28 mouse cellular contexts compared by ENCODE assay signal in the genomic region with DNA sequence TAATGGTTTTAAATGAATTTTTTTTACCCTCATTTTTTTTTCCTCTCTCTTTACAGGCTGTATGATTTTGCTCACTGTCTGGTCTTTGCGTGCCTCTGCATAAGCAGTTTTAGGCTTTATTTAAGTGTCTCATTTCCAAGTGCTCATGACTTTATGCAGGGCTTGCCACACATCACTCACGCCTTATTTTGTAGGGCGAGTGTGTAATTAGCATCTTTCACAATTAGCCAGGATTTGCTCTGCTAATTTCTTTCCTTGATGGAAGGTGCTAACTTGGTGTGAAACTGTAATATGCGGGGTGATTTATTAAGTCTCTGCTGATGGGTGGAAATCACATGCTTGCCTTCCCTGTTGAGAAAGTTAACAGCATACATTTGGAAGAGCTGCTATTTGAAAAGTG. TPM values are rescaled to one million over a fixed set of nuclear protein-coding genes. Genes with fewer than 3 reads are reported as not detected.
DNase-seq lines count a peak whose midpoint lies in the region; ATAC-seq and TF ChIP-seq lines count a peak whose summit lies in the region.
"Had no signal": no experiment of that assay in that cellular context is flagged by ENCODE, and none has a peak within 500 bp of the region (broad histone marks: within the 10 kb centered on the region; RNA-seq: fewer than 3 reads in every experiment).

No protein-coding gene starts in this region.

- H3K4me1 ChIP-seq in forebrain, embryonic 13.5 days: peaks cover 22% of the 10 kb centered on the region
- peaks cover 11% of the 10 kb centered on the region for H3K4me1 ChIP-seq in hindbrain, embryonic 15.5 days (replicated peaks)
- H3K4me1 ChIP-seq in midbrain, postnatal 0 days (ENCODE audit: insufficient read depth, low read length): no peaks in the 10 kb centered on the region
- H3K4me1 ChIP-seq: limb, embryonic 15.5 days; liver, embryonic 15.5 days; neural tube, embryonic 12.5 days had no signal

- TF ChIP-seq POLR2A in brain, embryonic 14.5 days (IDR thresholded peaks at IDR 0.05; ENCODE audit: borderline replicate concordance, extremely low read depth, insufficient read depth, insufficient read length, poor library complexity, severe bottlenecking): no peak

- no peaks in the 10 kb centered on the region for H3K36me3 ChIP-seq in forebrain, embryonic 13.5 days (ENCODE audit: poor library complexity, severe bottlenecking)
- H3K36me3 ChIP-seq in hindbrain, embryonic 15.5 days: no peaks in the 10 kb centered on the region
- H3K36me3 ChIP-seq in midbrain, postnatal 0 days (ENCODE audit: insufficient read depth, low read length): no peaks in the 10 kb centered on the region
- H3K36me3 ChIP-seq: limb, embryonic 15.5 days; liver, embryonic 15.5 days; neural tube, embryonic 12.5 days had no signal

- no peak overlapping the region for H3K4me2 ChIP-seq in forebrain, embryonic 13.5 days
- H3K4me2 ChIP-seq in hindbrain, embryonic 15.5 days: no peak overlapping the region
- no peak overlapping the region for H3K4me2 ChIP-seq in midbrain, postnatal 0 days (ENCODE audit: low read depth, low read length, poor library complexity, severe bottlenecking)
- H3K4me2 ChIP-seq: limb, embryonic 15.5 days; liver, embryonic 15.5 days; neural tube, embryonic 12.5 days had no signal

- peak overlapping the region; percentile 68 for H3K27ac ChIP-seq in forebrain, embryonic 13.5 days
- no peak overlapping the region for H3K27ac ChIP-seq in hindbrain, embryonic 15.5 days (replicated peaks)
- H3K27ac ChIP-seq in midbrain, postnatal 0 days (ENCODE audit: low read depth, low read length): no peak overlapping the region
- H3K27ac ChIP-seq: layer of hippocampus, adult 2 months; limb, embryonic 15.5 days; liver, embryonic 15.5 days; neural tube, embryonic 12.5 days had no signal

- H3K9me3 ChIP-seq in forebrain, embryonic 13.5 days (replicated peaks): no peaks in the 10 kb centered on the region
- H3K9me3 ChIP-seq in hindbrain, embryonic 15.5 days: no peaks in the 10 kb centered on the region
- H3K9me3 ChIP-seq in midbrain, postnatal 0 days (ENCODE audit: low read length): no peaks in the 10 kb centered on the region
- H3K9me3 ChIP-seq: limb, embryonic 15.5 days; liver, embryonic 15.5 days; neural tube, embryonic 12.5 days had no signal

- DNase-seq in brain, embryonic 14.5 days (ENCODE audit: low read depth): peak; percentile 91
- DNase-seq in midbrain, postnatal 0 days (ENCODE audit: low spot score): peak; percentile 19
- DNase-seq in cerebellum, postnatal 25 days: no peak
- no peak for DNase-seq in layer of hippocampus, adult 9-11 months
- DNase-seq in adrenal gland, postnatal 25 days: no peak
- DNase-seq: adrenal gland, adult 2 months; cerebellum, adult 11 months; embryo, embryonic 11 days; kidney, postnatal 10 days; right cerebral cortex, postnatal 25 days had no signal

- no peak overlapping the region for H3K9ac ChIP-seq in forebrain, embryonic 13.5 days
- no peak overlapping the region for H3K9ac ChIP-seq in hindbrain, embryonic 15.5 days
- no peak overlapping the region for H3K9ac ChIP-seq in midbrain, postnatal 0 days (replicated peaks; ENCODE audit: low read length, poor library complexity, severe bottlenecking)
- H3K9ac ChIP-seq: limb, embryonic 15.5 days; liver, embryonic 15.5 days; neural tube, embryonic 12.5 days had no signal

- TF ChIP-seq CTCF in brain, embryonic 14.5 days (IDR thresholded peaks at IDR 0.05; ENCODE audit: borderline replicate concordance, extremely low read depth, insufficient read depth, insufficient read length): no peak
- TF ChIP-seq CTCF in midbrain, postnatal 0 days (IDR thresholded peaks at IDR 0.05): no peak

- H3K4me3 ChIP-seq in forebrain, embryonic 13.5 days: no peak overlapping the region
- H3K4me3 ChIP-seq in hindbrain, embryonic 15.5 days: no peak overlapping the region
- H3K4me3 ChIP-seq in midbrain, postnatal 0 days (ENCODE audit: low read depth, low read length): no peak overlapping the region
- H3K4me3 ChIP-seq: layer of hippocampus, adult 2 months; limb, embryonic 15.5 days; liver, embryonic 15.5 days; neural tube, embryonic 12.5 days had no signal

- 11% methylated on average over 4 of the region's 4 CpGs for WGBS in forebrain, embryonic 13.5 days
- 28% methylated on average over 4 of the region's 4 CpGs for WGBS in hindbrain, embryonic 15.5 days
- WGBS in midbrain, postnatal 0 days: 48% methylated on average over 4 of the region's 4 CpGs

- ATAC-seq in forebrain, embryonic 13.5 days: peak; percentile 86
- peak; percentile 30; the same call in 1 of the 2 replicates for ATAC-seq in hindbrain, embryonic 15.5 days (ENCODE audit: low FRiP score, low read depth)
- ATAC-seq in midbrain, postnatal 0 days (ENCODE audit: low FRiP score): 0 out of 2 replicates have a peak, but pooled peaks have one; percentile 5
- ATAC-seq: intestine, postnatal 0 days; lung, postnatal 0 days had no signal

- no peaks in the 10 kb centered on the region for H3K27me3 ChIP-seq in forebrain, embryonic 13.5 days
- no peaks in the 10 kb centered on the region for H3K27me3 ChIP-seq in hindbrain, embryonic 15.5 days
- H3K27me3 ChIP-seq in midbrain, postnatal 0 days (ENCODE audit: insufficient read depth, low read length): no peaks in the 10 kb centered on the region
- H3K27me3 ChIP-seq: limb, embryonic 15.5 days; liver, embryonic 15.5 days; neural tube, embryonic 12.5 days had no signal

RNA-seq across cellular contexts. Expression of a gene that starts 45.5 kb away (rescaled TPM):
- not detected in 2 replicates for polyA plus RNA-seq in brain, embryonic 14.5 days (2012; rRNA removed)
- polyA plus RNA-seq in forebrain, embryonic 13.5 days (2015; fragmentation: Nextera tagmentation; extraction: Ambion mirVana): not detected in 2 replicates
- polyA plus RNA-seq in hindbrain, embryonic 15.5 days (2015; fragmentation: Nextera tagmentation; extraction: Ambion mirVana): not detected in 2 replicates
- total RNA-seq in midbrain, postnatal 0 days (2014; rRNA removed): not detected in 2 replicates
- polyA plus RNA-seq in midbrain, postnatal 0 days (2015; fragmentation: Nextera tagmentation; extraction: Ambion mirVana): not detected in 2 replicates
- not detected in 2 replicates for total RNA-seq in adrenal gland, postnatal 25 days (2021)
- total RNA-seq: adrenal gland, adult 2 months; gastrocnemius, adult 18-20 months; gastrocnemius, postnatal 4 days; hematopoietic stem cell, adult 5-6 weeks; layer of hippocampus, adult 2 months; left cerebral cortex, postnatal 36 days; megakaryocyte progenitor cell, adult 5-6 weeks; monocyte, adult 5-6 weeks had no signal
- polyA plus RNA-seq: adrenal gland, adult 2 months; embryonic facial prominence, embryonic 14.5 days; heart, embryonic 16.5 days; intestine, postnatal 0 days; limb, embryonic 15.5 days; liver, embryonic 15.5 days; lung, postnatal 0 days; neural tube, embryonic 12.5 days; spleen, adult 2 months; stomach, embryonic 14.5 days had no signal

RNA-seq across cellular contexts. Expression of a gene that starts 46.0 kb away (rescaled TPM):
- not detected in 2 replicates for polyA plus RNA-seq in brain, embryonic 14.5 days (2012; rRNA removed)
- not detected in 2 replicates for polyA plus RNA-seq in forebrain, embryonic 13.5 days (2015; fragmentation: Nextera tagmentation; extraction: Ambion mirVana)
- polyA plus RNA-seq in hindbrain, embryonic 15.5 days (2015; fragmentation: Nextera tagmentation; extraction: Ambion mirVana): not detected in 2 replicates
- total RNA-seq in midbrain, postnatal 0 days (2014; rRNA removed): not detected in 2 replicates
- polyA plus RNA-seq in midbrain, postnatal 0 days (2015; fragmentation: Nextera tagmentation; extraction: Ambion mirVana): not detected in 2 replicates
- not detected in 2 replicates for total RNA-seq in adrenal gland, postnatal 25 days (2021)
- total RNA-seq: adrenal gland, adult 2 months; gastrocnemius, adult 18-20 months; gastrocnemius, postnatal 4 days; hematopoietic stem cell, adult 5-6 weeks; layer of hippocampus, adult 2 months; left cerebral cortex, postnatal 36 days; megakaryocyte progenitor cell, adult 5-6 weeks; monocyte, adult 5-6 weeks had no signal
- polyA plus RNA-seq: adrenal gland, adult 2 months; embryonic facial prominence, embryonic 14.5 days; heart, embryonic 16.5 days; intestine, postnatal 0 days; limb, embryonic 15.5 days; liver, embryonic 15.5 days; lung, postnatal 0 days; neural tube, embryonic 12.5 days; spleen, adult 2 months; stomach, embryonic 14.5 days had no signal

Comparison
In these comparisons a context has a peak if more than half of its experiments do, and no peak if none do; other contexts are left out.
1. DNase-seq: peak in brain, embryonic 14.5 days (single experiment) and midbrain, postnatal 0 days (single experiment); none in cerebellum, postnatal 25 days (0 of 2), layer of hippocampus, adult 9-11 months (single experiment) and adrenal gland, postnatal 25 days (single experiment).
2. ATAC-seq: peak in every context shown above with its lines; median percentile 86 in forebrain, embryonic 13.5 days; 30 in hindbrain, embryonic 15.5 days; 5 in midbrain, postnatal 0 days.